Mouse (Mus musculus): Measurements from ENCODE around the gene Tox2. TPM values are rescaled to one million over a fixed set of nuclear protein-coding genes. Genes with fewer than 3 reads are reported as not detected.

Gene Tox2
- polyA plus RNA-seq, 1 experiment from 2014 or later = 3.0 TPM

- H3K4me1 ChIP-seq = peaks cover 9% of the 10 kb centered on the region; the same call in 1 of the 2 replicates
- H3K27me3 ChIP-seq = no peaks in the 10 kb centered on the region
- no peak overlapping the region for H3K4me3 ChIP-seq
- H3K27ac ChIP-seq = no peak overlapping the region
- no peak for ATAC-seq (ENCODE audit: insufficient number of reproducible peaks, insufficient read depth, low FRiP score, low TSS enrichment, low read depth)
- H3K9ac ChIP-seq = no peak overlapping the region
- H3K9me3 ChIP-seq = no peaks in the 10 kb centered on the region
- no peak overlapping the region for H3K4me2 ChIP-seq
- no peaks in the 10 kb centered on the region for H3K36me3 ChIP-seq
- 63% methylated on average over 6 of the region's 6 CpGs for WGBS
Measured at GRCm38 (mm10) chr2:163261362-163262054, 58.6 kb downstream of the Tox2 start.

DNA sequence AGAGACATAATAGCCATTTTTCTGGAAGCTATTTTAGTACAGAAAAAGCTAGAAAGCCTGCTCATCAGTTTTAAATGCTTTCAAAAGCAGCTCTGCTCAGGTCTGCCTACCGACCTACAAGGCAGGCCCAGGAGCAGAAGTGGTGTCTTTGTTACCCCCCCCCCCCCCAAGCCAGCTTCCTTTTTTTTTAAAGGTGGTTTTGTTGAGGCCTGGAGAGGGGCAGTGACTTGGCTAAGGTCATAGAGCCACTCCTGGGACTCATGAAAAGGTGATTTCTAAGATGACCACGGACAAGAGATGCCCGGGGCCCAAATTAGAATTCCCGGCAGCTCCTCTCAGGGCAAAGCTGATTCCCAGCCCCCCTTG lies 59.1 kb downstream of the Tox2 start:
- Histone ChIP-seq H3K27ac (no peak overlapping the region), H3K9ac (no peak overlapping the region), H3K4me1 (peaks cover 5% of the 10 kb centered on the region; the same call in 1 of the 2 replicates), H3K9me3 (no peaks in the 10 kb centered on the region), H3K36me3 (no peaks in the 10 kb centered on the region), H3K4me3 (no peak overlapping the region), H3K4me2 (no peak overlapping the region), H3K27me3 (no peaks in the 10 kb centered on the region)
- WGBS = 67% methylated on average over 4 of the region's 4 CpGs
- ATAC-seq (ENCODE audit: insufficient number of reproducible peaks, insufficient read depth, low FRiP score, low TSS enrichment, low read depth) = no peak

DNA sequence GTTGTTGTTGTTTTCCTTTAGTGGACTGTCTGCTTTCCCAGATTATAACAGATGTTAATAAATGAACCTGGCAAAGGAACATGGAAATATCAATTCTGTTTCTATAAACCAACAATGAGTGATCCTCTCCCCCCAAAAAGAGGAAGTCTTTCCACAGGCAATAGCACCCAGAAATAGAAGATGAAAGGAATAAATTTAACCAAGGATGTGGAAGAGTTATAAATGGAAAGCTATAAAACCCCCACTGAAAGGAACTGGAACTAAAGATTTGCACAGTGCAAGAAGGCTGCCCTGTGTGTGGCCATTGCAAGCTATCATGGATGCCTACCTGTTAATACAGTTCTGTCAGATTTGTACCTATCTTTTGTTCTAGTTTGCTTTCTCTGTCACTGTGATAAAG lies 64.2 kb downstream of the Tox2 start:
- Histone ChIP-seq H3K4me1 (peaks cover 7% of the 10 kb centered on the region), H3K27me3 (no peaks in the 10 kb centered on the region), H3K27ac (no peak overlapping the region), H3K9me3 (no peaks in the 10 kb centered on the region), H3K4me3 (no peak overlapping the region), H3K9ac (no peak overlapping the region), H3K36me3 (no peaks in the 10 kb centered on the region), H3K4me2 (no peak overlapping the region)
- ATAC-seq (ENCODE audit: insufficient number of reproducible peaks, insufficient read depth, low FRiP score, low TSS enrichment, low read depth) = no peak

DNA sequence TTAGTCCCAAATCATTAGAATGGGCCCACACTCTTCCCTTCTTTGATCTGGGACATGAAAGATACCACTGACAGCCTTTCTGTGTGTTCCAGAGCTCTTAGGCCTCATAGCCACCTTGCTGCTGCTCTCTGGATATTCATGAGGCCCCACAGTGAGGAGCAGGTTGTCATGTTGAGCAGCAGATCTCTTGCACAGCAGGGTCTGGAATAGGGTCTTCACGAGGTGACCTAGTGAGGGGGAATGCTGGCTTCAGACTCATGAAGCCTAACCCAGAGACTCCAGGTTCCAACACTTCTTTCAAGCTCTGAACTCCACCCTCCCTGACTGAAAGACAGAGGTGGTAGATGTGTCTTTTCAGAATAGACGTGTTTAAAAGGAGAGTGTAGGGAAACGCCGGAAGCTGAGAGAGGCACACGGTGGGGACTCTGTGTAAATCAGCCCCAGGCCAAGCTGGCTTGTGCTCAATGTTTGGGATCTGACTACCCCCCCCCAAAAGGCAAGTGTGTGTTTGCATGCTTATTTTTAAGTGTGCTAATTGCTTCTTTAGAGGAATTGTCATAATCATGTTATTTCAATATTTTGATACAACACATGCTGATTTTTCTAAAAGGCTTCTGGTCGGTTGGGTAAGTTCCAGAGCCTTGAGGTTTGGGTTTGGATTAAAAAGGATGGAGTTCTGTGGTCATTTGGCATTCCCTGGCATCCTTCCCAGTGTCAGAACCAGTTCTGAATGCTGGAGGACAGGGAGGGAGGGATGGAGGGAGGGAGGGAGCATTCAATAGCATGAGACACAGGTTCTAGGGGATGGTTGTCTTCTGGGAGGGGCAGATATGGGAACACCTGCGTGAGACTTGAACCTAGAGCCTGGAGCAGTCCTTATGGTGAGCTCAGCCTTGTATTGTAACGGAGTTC lies 68.9 kb downstream of the Tox2 start:
- Histone ChIP-seq H3K9me3 (no peaks in the 10 kb centered on the region), H3K36me3 (no peaks in the 10 kb centered on the region), H3K27me3 (peaks cover 6% of the 10 kb centered on the region; the same call in 1 of the 2 replicates), H3K4me3 (no peak overlapping the region), H3K27ac (no peak overlapping the region), H3K4me2 (peak overlapping the region; percentile 26; the same call in 1 of the 2 replicates), H3K4me1 (peaks cover 13% of the 10 kb centered on the region), H3K9ac (no peak overlapping the region)
- peak; percentile 64; the same call in 1 of the 2 replicates for ATAC-seq (ENCODE audit: insufficient number of reproducible peaks, insufficient read depth, low FRiP score, low TSS enrichment, low read depth)
- WGBS = 45% methylated on average over 8 of the region's 8 CpGs

DNA sequence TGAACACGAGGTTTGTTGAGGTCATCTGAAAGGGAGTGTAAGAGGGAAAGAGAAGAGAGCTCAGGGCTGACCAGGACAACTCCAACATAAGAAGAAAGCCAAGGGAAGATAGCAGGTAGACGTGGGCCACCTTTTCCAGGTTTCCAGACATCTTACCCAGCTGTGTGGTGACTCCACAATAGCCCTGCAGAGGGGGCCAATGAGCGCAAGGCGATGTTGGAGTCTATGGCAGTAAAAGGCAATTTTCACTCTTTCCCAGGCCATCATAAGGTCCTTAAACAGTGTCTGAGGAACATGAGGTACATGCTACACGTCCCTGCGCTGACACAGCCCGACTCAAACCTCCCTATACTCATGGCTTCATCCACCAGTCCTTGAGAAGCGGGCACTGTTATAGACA lies 70.9 kb downstream of the Tox2 start:
- no peaks in the 10 kb centered on the region for H3K9me3 ChIP-seq
- 78% methylated on average over 8 of the region's 8 CpGs for WGBS
- no peak overlapping the region for H3K27ac ChIP-seq
- H3K9ac ChIP-seq = no peak overlapping the region
- no peak overlapping the region for H3K4me3 ChIP-seq
- H3K27me3 ChIP-seq = peaks cover 6% of the 10 kb centered on the region; the same call in 1 of the 2 replicates
- H3K36me3 ChIP-seq = no peaks in the 10 kb centered on the region
- H3K4me2 ChIP-seq = no peak overlapping the region
- ATAC-seq (ENCODE audit: insufficient number of reproducible peaks, insufficient read depth, low FRiP score, low TSS enrichment, low read depth) = no peak
- peaks cover 25% of the 10 kb centered on the region for H3K4me1 ChIP-seq

GRCm38 (mm10) chr2:163275986-163276385 lies 73.1 kb downstream of the Tox2 start:
- Histone ChIP-seq H3K9me3 (no peaks in the 10 kb centered on the region), H3K4me2 (no peak overlapping the region), H3K4me3 (no peak overlapping the region), H3K27ac (no peak overlapping the region), H3K9ac (no peak overlapping the region), H3K4me1 (peaks cover 34% of the 10 kb centered on the region), H3K27me3 (peaks cover 15% of the 10 kb centered on the region), H3K36me3 (no peaks in the 10 kb centered on the region)
- 84% methylated on average over 14 of the region's 14 CpGs for WGBS
- no peak for ATAC-seq (ENCODE audit: insufficient number of reproducible peaks, insufficient read depth, low FRiP score, low TSS enrichment, low read depth)

- Histone ChIP-seq H3K36me3 (no peaks in the 10 kb centered on the region), H3K27ac (no peak overlapping the region), H3K4me3 (no peak overlapping the region), H3K27me3 (peaks cover 15% of the 10 kb centered on the region), H3K9ac (no peak overlapping the region), H3K4me2 (no peak overlapping the region), H3K4me1 (peaks cover 21% of the 10 kb centered on the region), H3K9me3 (no peaks in the 10 kb centered on the region)
- 24% methylated on average over 9 of the region's 9 CpGs for WGBS
- no peak for ATAC-seq (ENCODE audit: insufficient number of reproducible peaks, insufficient read depth, low FRiP score, low TSS enrichment, low read depth)
Measured at GRCm38 (mm10) chr2:163277979-163278378, 75.1 kb downstream of the Tox2 start.

DNA sequence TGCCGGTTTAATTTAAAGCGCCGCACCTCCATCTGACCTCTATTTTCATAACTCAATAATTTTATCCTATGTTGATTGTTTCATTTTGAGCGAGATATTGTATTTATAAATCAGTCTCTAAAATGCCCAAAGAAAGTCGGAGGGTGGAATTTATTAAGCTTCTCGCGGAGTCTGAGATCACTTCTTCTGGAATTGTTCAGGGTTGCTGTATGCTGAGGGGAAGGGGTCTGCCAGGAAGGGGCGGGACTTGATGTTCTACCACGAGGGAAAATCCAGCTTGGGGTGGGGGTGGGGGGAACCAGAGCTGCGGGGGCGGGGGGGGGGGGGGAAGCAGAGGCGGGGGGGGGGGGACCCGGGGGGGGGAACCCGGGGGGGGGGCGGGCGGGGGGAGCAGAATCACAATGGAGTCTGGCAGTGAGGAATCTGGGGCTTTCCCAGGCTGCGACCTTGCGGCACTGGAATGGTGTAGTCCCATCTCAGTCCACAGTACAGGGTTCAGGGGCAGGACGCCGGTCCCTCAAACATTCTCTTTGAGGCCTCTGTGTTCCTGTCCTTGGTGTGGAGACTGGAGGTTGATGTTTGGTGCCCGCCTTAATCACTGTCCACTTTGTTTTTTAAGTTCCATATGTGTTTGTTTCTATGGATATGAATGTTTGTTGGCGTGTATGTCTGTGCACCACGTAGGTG lies 77.9 kb downstream of the Tox2 start:
- no peak overlapping the region for H3K4me3 ChIP-seq
- H3K9me3 ChIP-seq = no peaks in the 10 kb centered on the region
- no peak overlapping the region for H3K9ac ChIP-seq
- peaks cover 8% of the 10 kb centered on the region for H3K27me3 ChIP-seq
- H3K4me1 ChIP-seq = peaks cover 27% of the 10 kb centered on the region
- 53% methylated on average over 16 of the region's 23 CpGs for WGBS
- H3K4me2 ChIP-seq = no peak overlapping the region
- H3K27ac ChIP-seq = no peak overlapping the region
- no peaks in the 10 kb centered on the region for H3K36me3 ChIP-seq
- ATAC-seq (ENCODE audit: insufficient number of reproducible peaks, insufficient read depth, low FRiP score, low TSS enrichment, low read depth) = no peak

DNA sequence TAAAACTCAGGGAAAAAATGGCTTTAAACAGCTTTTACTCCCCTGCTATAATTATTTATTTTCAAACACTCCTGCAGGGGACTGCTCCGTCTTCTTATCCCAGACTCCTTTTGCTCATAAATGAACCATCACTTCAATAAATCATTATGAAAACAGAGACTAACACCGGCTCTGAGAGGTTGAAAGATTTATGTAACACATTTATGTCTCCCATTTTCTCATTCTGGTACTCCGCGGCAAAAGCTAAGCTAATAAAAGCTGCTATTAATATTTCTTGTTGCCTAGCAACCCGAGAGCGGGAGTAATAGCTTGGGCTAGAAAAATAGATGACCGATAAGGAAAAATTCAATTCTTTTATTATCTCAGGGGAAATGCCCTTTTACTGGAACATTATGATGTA lies 81.9 kb downstream of the Tox2 start:
- Histone ChIP-seq H3K4me2 (no peak overlapping the region), H3K27ac (no peak overlapping the region), H3K27me3 (peaks cover 16% of the 10 kb centered on the region), H3K4me3 (no peak overlapping the region), H3K9me3 (no peaks in the 10 kb centered on the region), H3K4me1 (peaks cover 22% of the 10 kb centered on the region), H3K36me3 (no peaks in the 10 kb centered on the region), H3K9ac (no peak overlapping the region)
- 73% methylated on average over 7 of the region's 7 CpGs for WGBS
- no peak for ATAC-seq (ENCODE audit: insufficient number of reproducible peaks, insufficient read depth, low FRiP score, low TSS enrichment, low read depth)

GRCm38 (mm10) chr2:163285335-163285734 lies 82.4 kb downstream of the Tox2 start:
- WGBS = 76% methylated on average over 9 of the region's 9 CpGs
- ATAC-seq (ENCODE audit: insufficient number of reproducible peaks, insufficient read depth, low FRiP score, low TSS enrichment, low read depth) = no peak
- H3K27me3 ChIP-seq = peaks cover 21% of the 10 kb centered on the region
- H3K4me1 ChIP-seq = peaks cover 19% of the 10 kb centered on the region
- no peak overlapping the region for H3K4me2 ChIP-seq
- no peak overlapping the region for H3K9ac ChIP-seq
- H3K27ac ChIP-seq = no peak overlapping the region
- H3K9me3 ChIP-seq = no peaks in the 10 kb centered on the region
- H3K4me3 ChIP-seq = no peak overlapping the region
- H3K36me3 ChIP-seq = no peaks in the 10 kb centered on the region

GRCm38 (mm10) chr2:163285762-163286161 lies 82.8 kb downstream of the Tox2 start:
- Histone ChIP-seq H3K4me2 (no peak overlapping the region), H3K27ac (no peak overlapping the region), H3K27me3 (peaks cover 25% of the 10 kb centered on the region)

More at GRCm38 (mm10) chr2:163285762-163286161, 82.8 kb downstream of the Tox2 start:
- Histone ChIP-seq H3K9ac (no peak overlapping the region), H3K36me3 (no peaks in the 10 kb centered on the region), H3K4me1 (peaks cover 19% of the 10 kb centered on the region), H3K9me3 (no peaks in the 10 kb centered on the region), H3K4me3 (no peak overlapping the region)
- no peak for ATAC-seq (ENCODE audit: insufficient number of reproducible peaks, insufficient read depth, low FRiP score, low TSS enrichment, low read depth)
- WGBS = 58% methylated on average over 7 of the region's 7 CpGs

Measured in embryonic facial prominence, embryonic 13.5 days (tissue).